Mouse (Mus musculus) spleen, adult 2 months (tissue): ENCODE data around the gene Mars.

Source experiments
- CTCF ChIP-seq: fragments of 200-500 bp; IDR thresholded peaks from 2 replicates; pipeline ENCODE4 v1.5.1; 2011; ENCODE audit warnings: mild to moderate bottlenecking, inconsistent platforms; ENCODE audit not compliant: insufficient read depth, insufficient read length, insufficient replicate concordance; ENCODE audit errors: extremely low read depth
- POLR2A ChIP-seq: fragments of 200-500 bp; IDR thresholded peaks from 2 replicates; pipeline ENCODE4 v1.6.1; 2011; ENCODE audit warnings: low read depth, low read length, inconsistent platforms

- TF ChIP-seq CTCF = no peak
- TF ChIP-seq POLR2A = no peak
Observed at GRCm38 (mm10) chr10:127312858-127313257, 1.3 kb upstream of the Mars start.
